Mouse (Mus musculus) forebrain, embryonic 13.5 days (tissue): ENCODE measurements around the gene Endov. TPM values are rescaled to one million over a fixed set of nuclear protein-coding genes. Genes with fewer than 3 reads are reported as not detected.
A peak's percentile ranks its signal among the peaks of the same experiment; 100 is the strongest.

ENCODE experiments used
- ATAC-seq: fragments of 200-750 bp; cut with Nextera tagmentation; 2 replicates; pipeline ENCODE4 v1.8.0; 2017
- H3K27ac ChIP-seq: fragments of 300-500 bp; sonication (generic); 2 replicates; pipeline ENCODE4 v1.5.1; 2015; ENCODE audit warnings: inconsistent platforms, mild to moderate bottlenecking, moderate library complexity
- H3K27me3 ChIP-seq: fragments of 300-500 bp; sonication (generic); 2 replicates; pipeline ENCODE4 v1.6.1; 2015; ENCODE audit warnings: mild to moderate bottlenecking, inconsistent platforms
- H3K36me3 ChIP-seq: fragments of 300-500 bp; sonication (generic); 2 replicates; pipeline ENCODE4 v1.6.1; 2015; ENCODE audit warnings: mild to moderate bottlenecking, inconsistent platforms; ENCODE audit not compliant: poor library complexity, severe bottlenecking
- H3K4me1 ChIP-seq: fragments of 300-500 bp; sonication (generic); 2 replicates; pipeline ENCODE4 v1.6.1; 2015; ENCODE audit warnings: inconsistent platforms
- H3K4me2 ChIP-seq: fragments of 300-500 bp; sonication (generic); 2 replicates; pipeline ENCODE4 v1.6.1; 2015; ENCODE audit warnings: inconsistent platforms, mild to moderate bottlenecking, moderate library complexity
- H3K4me3 ChIP-seq: fragments of 300-500 bp; sonication (generic); 2 replicates; pipeline ENCODE4 v1.5.1; 2015; ENCODE audit warnings: mild to moderate bottlenecking, inconsistent platforms
- H3K9ac ChIP-seq: fragments of 300-500 bp; sonication (generic); 2 replicates; pipeline ENCODE4 v1.6.1; 2015; ENCODE audit warnings: mild to moderate bottlenecking, inconsistent platforms
- H3K9me3 ChIP-seq: fragments of 300-500 bp; sonication (generic); replicated peaks from 2 replicates; pipeline ENCODE4 v1.6.1; 2016; ENCODE audit warnings: inconsistent platforms
- WGBS: fragments of 180-500 bp; shearing (Covaris S2); methylation state at CpG from one replicate; pipeline ENCODE4 v1.1.7; 2015; 5-methylcytosine and 5-hydroxymethylcytosine counted together
- polyA plus RNA-seq: library from polyadenylated mRNA; unstranded; fragments of >200 nt; fragmentation: Nextera tagmentation; extraction: Ambion mirVana; gene quantifications from 2 replicates; pipeline ENCODE4 v1.2.1, GENCODE M21; 2015

The Endov gene
- polyA plus RNA-seq, 1 experiment from 2014 or later, result 18.7 TPM

GRCm38 (mm10) chr11:119548741-119549370 is 57.7 kb downstream of the Endov start:
- Histone ChIP-seq H3K9me3 (no peaks in the 10 kb centered on the region), H3K4me2 (peak overlapping the region; percentile 100), H3K27me3 (peaks cover 78% of the 10 kb centered on the region), H3K9ac (peak overlapping the region; percentile 56), H3K36me3 (no peaks in the 10 kb centered on the region), H3K4me3 (peak overlapping the region; percentile 67), H3K4me1 (peaks cover 86% of the 10 kb centered on the region), H3K27ac (no peak overlapping the region)
- WGBS, result under 1% methylated on average over 37 of the region's 37 CpGs
- no peak for ATAC-seq

- Histone ChIP-seq H3K4me3 (peak overlapping the region; percentile 67), H3K27ac (no peak overlapping the region), H3K4me2 (peak overlapping the region; percentile 100), H3K9me3 (no peaks in the 10 kb centered on the region), H3K27me3 (peaks cover 76% of the 10 kb centered on the region), H3K4me1 (peaks cover 90% of the 10 kb centered on the region), H3K9ac (peak overlapping the region; percentile 56), H3K36me3 (no peaks in the 10 kb centered on the region)
- no peak for ATAC-seq
- 1% methylated on average over 43 of the region's 43 CpGs for WGBS
Observed at GRCm38 (mm10) chr11:119549371-119549811, 58.2 kb downstream of the Endov start.

- Histone ChIP-seq H3K4me2 (peak overlapping the region; percentile 13; the same call in 1 of the 2 replicates), H3K27ac (peak overlapping the region; percentile 63), H3K9ac (peak overlapping the region; percentile 40; the same call in 1 of the 2 replicates), H3K9me3 (no peaks in the 10 kb centered on the region), H3K4me3 (no peak overlapping the region), H3K4me1 (peaks cover 79% of the 10 kb centered on the region), H3K36me3 (no peaks in the 10 kb centered on the region), H3K27me3 (peaks cover 68% of the 10 kb centered on the region)
- 32% methylated on average over 10 of the region's 10 CpGs for WGBS
- ATAC-seq, result peak; percentile 54
Observed at GRCm38 (mm10) chr11:119550546-119551335, 59.6 kb downstream of the Endov start.

- Histone ChIP-seq H3K27ac (peak overlapping the region; percentile 63), H3K27me3 (peaks cover 62% of the 10 kb centered on the region), H3K4me2 (peak overlapping the region; percentile 13; the same call in 1 of the 2 replicates), H3K36me3 (no peaks in the 10 kb centered on the region), H3K4me1 (peaks cover 72% of the 10 kb centered on the region), H3K9me3 (no peaks in the 10 kb centered on the region), H3K4me3 (no peak overlapping the region), H3K9ac (peak overlapping the region; percentile 40; the same call in 1 of the 2 replicates)
- no peak for ATAC-seq
- WGBS, result 51% methylated on average over 3 of the region's 3 CpGs
Observed at GRCm38 (mm10) chr11:119551468-119551867, 60.3 kb downstream of the Endov start.

GRCm38 (mm10) chr11:119552301-119552700 is 61.2 kb downstream of the Endov start:
- no peak overlapping the region for H3K4me2 ChIP-seq
- peaks cover 67% of the 10 kb centered on the region for H3K4me1 ChIP-seq
- H3K27me3 ChIP-seq, result peaks cover 54% of the 10 kb centered on the region
- no peak overlapping the region for H3K4me3 ChIP-seq
- H3K36me3 ChIP-seq, result no peaks in the 10 kb centered on the region
- no peaks in the 10 kb centered on the region for H3K9me3 ChIP-seq
- H3K9ac ChIP-seq, result 0 out of 2 replicates have a peak overlapping the region, but pooled peaks have one; percentile 3
- H3K27ac ChIP-seq, result no peak overlapping the region
- no peak for ATAC-seq
- 70% methylated on average over 1 of the region's 1 CpGs for WGBS

- Histone ChIP-seq H3K4me2 (no peak overlapping the region), H3K27ac (no peak overlapping the region), H3K4me1 (peaks cover 68% of the 10 kb centered on the region), H3K9ac (no peak overlapping the region), H3K4me3 (no peak overlapping the region), H3K27me3 (peaks cover 45% of the 10 kb centered on the region), H3K36me3 (no peaks in the 10 kb centered on the region), H3K9me3 (no peaks in the 10 kb centered on the region)
- ATAC-seq, result no peak
- 71% methylated on average over 9 of the region's 9 CpGs for WGBS
Observed at GRCm38 (mm10) chr11:119552902-119553802, 62.0 kb downstream of the Endov start.

GRCm38 (mm10) chr11:119554706-119555105 is 63.6 kb downstream of the Endov start:
- H3K27me3 ChIP-seq, result peaks cover 30% of the 10 kb centered on the region
- no peak overlapping the region for H3K4me2 ChIP-seq
- no peak overlapping the region for H3K27ac ChIP-seq
- H3K36me3 ChIP-seq, result no peaks in the 10 kb centered on the region
- peaks cover 68% of the 10 kb centered on the region for H3K4me1 ChIP-seq
- WGBS, result 83% methylated on average over 7 of the region's 7 CpGs
- H3K4me3 ChIP-seq, result no peak overlapping the region
- ATAC-seq, result no peak
- H3K9ac ChIP-seq, result no peak overlapping the region
- H3K9me3 ChIP-seq, result no peaks in the 10 kb centered on the region

- WGBS, result 93% methylated on average over 7 of the region's 7 CpGs
- Histone ChIP-seq H3K9me3 (no peaks in the 10 kb centered on the region), H3K9ac (no peak overlapping the region), H3K36me3 (no peaks in the 10 kb centered on the region), H3K4me1 (peaks cover 68% of the 10 kb centered on the region), H3K27ac (no peak overlapping the region), H3K4me3 (no peak overlapping the region), H3K27me3 (peaks cover 26% of the 10 kb centered on the region), H3K4me2 (no peak overlapping the region)
- ATAC-seq, result no peak
Observed at GRCm38 (mm10) chr11:119555170-119555569, 64.0 kb downstream of the Endov start.

- H3K27ac ChIP-seq, result peak overlapping the region; percentile 75
Observed at GRCm38 (mm10) chr11:119557940-119558869, 67.1 kb downstream of the Endov start.

GRCm38 (mm10) chr11:119558870-119559610 is 67.9 kb downstream of the Endov start:
- Histone ChIP-seq H3K9ac (peak overlapping the region; percentile 47; the same call in 1 of the 2 replicates), H3K4me2 (peak overlapping the region; percentile 24), H3K4me3 (no peak overlapping the region), H3K4me1 (peaks cover 43% of the 10 kb centered on the region), H3K9me3 (no peaks in the 10 kb centered on the region), H3K27ac (peak overlapping the region; percentile 75), H3K27me3 (peaks cover 16% of the 10 kb centered on the region), H3K36me3 (no peaks in the 10 kb centered on the region)
- WGBS, result 1% methylated on average over 9 of the region's 9 CpGs
- ATAC-seq, result peak; percentile 76

More at GRCm38 (mm10) chr11:119557940-119558869, 67.1 kb downstream of the Endov start:
- peak overlapping the region; percentile 24 for H3K4me2 ChIP-seq
- H3K27me3 ChIP-seq, result peaks cover 13% of the 10 kb centered on the region
- peaks cover 47% of the 10 kb centered on the region for H3K4me1 ChIP-seq
- ATAC-seq, result peak; percentile 50
- no peak overlapping the region for H3K4me3 ChIP-seq
- peak overlapping the region; percentile 47; the same call in 1 of the 2 replicates for H3K9ac ChIP-seq
- H3K36me3 ChIP-seq, result no peaks in the 10 kb centered on the region
- no peaks in the 10 kb centered on the region for H3K9me3 ChIP-seq
- WGBS, result 10% methylated on average over 17 of the region's 17 CpGs
